Mouse (Mus musculus) brown adipose tissue, adult 24 weeks (tissue): Measurements from ENCODE around the gene Slc24a4. TPM values are rescaled to one million over a fixed set of nuclear protein-coding genes. Genes with fewer than 3 reads are reported as not detected.

ENCODE experiments used
- H3K27ac ChIP-seq: fragments of 200-500 bp; replicated peaks from 2 replicates; pipeline ENCODE4 v1.5.1; 2012; ENCODE audit warnings: low read depth, mild to moderate bottlenecking, low read length
- H3K4me1 ChIP-seq: fragments of 200-500 bp; 2 replicates; pipeline ENCODE4 v1.6.1; 2012; ENCODE audit warnings: low read length, mixed read lengths; ENCODE audit not compliant: control insufficient read depth, insufficient read depth, insufficient read length
- H3K4me3 ChIP-seq: fragments of 200-500 bp; 2 replicates; pipeline ENCODE4 v1.5.1; 2012; ENCODE audit warnings: low read depth, mild to moderate bottlenecking, low read length, moderate library complexity; ENCODE audit not compliant: insufficient read depth
- polyA plus RNA-seq: library from polyadenylated mRNA; stranded (reverse); fragments of >200 nt; gene quantifications from 2 replicates; pipeline ENCODE4 v1.2.4, GENCODE M21; 2012; ENCODE audit not compliant: missing spikeins, insufficient read depth, insufficient read length

Slc24a4 gene
- polyA plus RNA-seq, result not detected in 2 replicates

GRCm38 (mm10) chr12:102128081-102128790 lies at the start of gene Slc24a4:
Slc24a4 (plus strand) TSS chr12:102128733.
- peaks cover 3% of the 10 kb centered on the region; the same call in 1 of the 2 replicates for H3K4me1 ChIP-seq
- peak within 1 kb of the TSS; percentile 35 for H3K4me3 ChIP-seq
- H3K27ac ChIP-seq, result no peak within 1 kb of the TSS

- Histone ChIP-seq H3K4me3 (no peak overlapping the region), H3K4me1 (no peaks in the 10 kb centered on the region), H3K27ac (no peak overlapping the region)
Measured at GRCm38 (mm10) chr12:102082648-102083425, 45.7 kb upstream of the Slc24a4 start.

GRCm38 (mm10) chr12:102090535-102090934 lies 38.0 kb upstream of the Slc24a4 start:
- no peak overlapping the region for H3K4me3 ChIP-seq

GRCm38 (mm10) chr12:102092342-102093094 lies 36.0 kb upstream of the Slc24a4 start:
- Histone ChIP-seq H3K4me1 (no peaks in the 10 kb centered on the region), H3K4me3 (no peak overlapping the region), H3K27ac (no peak overlapping the region)

More at GRCm38 (mm10) chr12:102090535-102090934, 38.0 kb upstream of the Slc24a4 start:
- H3K27ac ChIP-seq, result no peak overlapping the region
- H3K4me1 ChIP-seq, result no peaks in the 10 kb centered on the region

- no peak overlapping the region for H3K4me3 ChIP-seq
- no peaks in the 10 kb centered on the region for H3K4me1 ChIP-seq
- no peak overlapping the region for H3K27ac ChIP-seq
Measured at GRCm38 (mm10) chr12:102105990-102106389, 22.5 kb upstream of the Slc24a4 start.

GRCm38 (mm10) chr12:102108851-102109250 lies 19.7 kb upstream of the Slc24a4 start:
- H3K4me1 ChIP-seq, result no peaks in the 10 kb centered on the region
- no peak overlapping the region for H3K27ac ChIP-seq
- H3K4me3 ChIP-seq, result no peak overlapping the region

GRCm38 (mm10) chr12:102112491-102112890 lies 16.0 kb upstream of the Slc24a4 start:
- Histone ChIP-seq H3K4me1 (no peaks in the 10 kb centered on the region), H3K4me3 (no peak overlapping the region), H3K27ac (no peak overlapping the region)

GRCm38 (mm10) chr12:102112901-102113300 lies 15.6 kb upstream of the Slc24a4 start:
- no peak overlapping the region for H3K27ac ChIP-seq
- no peak overlapping the region for H3K4me3 ChIP-seq
- no peaks in the 10 kb centered on the region for H3K4me1 ChIP-seq

- H3K4me3 ChIP-seq, result no peak overlapping the region
- H3K27ac ChIP-seq, result no peak overlapping the region
- no peaks in the 10 kb centered on the region for H3K4me1 ChIP-seq
Measured at GRCm38 (mm10) chr12:102113391-102113790, 15.1 kb upstream of the Slc24a4 start.

- no peak overlapping the region for H3K27ac ChIP-seq
- H3K4me1 ChIP-seq, result no peaks in the 10 kb centered on the region
- H3K4me3 ChIP-seq, result no peak overlapping the region
Measured at GRCm38 (mm10) chr12:102116580-102116979, 12.0 kb upstream of the Slc24a4 start.

GRCm38 (mm10) chr12:102118014-102118413 lies 10.5 kb upstream of the Slc24a4 start:
- no peak overlapping the region for H3K4me3 ChIP-seq
- H3K27ac ChIP-seq, result no peak overlapping the region
- no peaks in the 10 kb centered on the region for H3K4me1 ChIP-seq

GRCm38 (mm10) chr12:102127601-102128000 lies 932 bp upstream of the Slc24a4 start:
- Histone ChIP-seq H3K4me3 (no peak overlapping the region), H3K27ac (no peak overlapping the region), H3K4me1 (peaks cover 3% of the 10 kb centered on the region; the same call in 1 of the 2 replicates)

GRCm38 (mm10) chr12:102128791-102129507 lies 416 bp downstream of the Slc24a4 start:
- no peak overlapping the region for H3K27ac ChIP-seq
- H3K4me3 ChIP-seq, result peak overlapping the region; percentile 35
- H3K4me1 ChIP-seq, result peaks cover 3% of the 10 kb centered on the region; the same call in 1 of the 2 replicates

GRCm38 (mm10) chr12:102129508-102130030 lies 1.0 kb downstream of the Slc24a4 start:
- Histone ChIP-seq H3K27ac (no peak overlapping the region), H3K4me1 (peaks cover 3% of the 10 kb centered on the region; the same call in 1 of the 2 replicates), H3K4me3 (no peak overlapping the region)
